Mouse (Mus musculus): ENCODE measurements around the gene 5730409E04Rik. TPM values are rescaled to one million over a fixed set of nuclear protein-coding genes. Genes with fewer than 3 reads are reported as not detected.

The 5730409E04Rik gene
- 10 to 100 TPM; 74.8 to 76.0 TPM for total RNA-seq (2021)

DNA sequence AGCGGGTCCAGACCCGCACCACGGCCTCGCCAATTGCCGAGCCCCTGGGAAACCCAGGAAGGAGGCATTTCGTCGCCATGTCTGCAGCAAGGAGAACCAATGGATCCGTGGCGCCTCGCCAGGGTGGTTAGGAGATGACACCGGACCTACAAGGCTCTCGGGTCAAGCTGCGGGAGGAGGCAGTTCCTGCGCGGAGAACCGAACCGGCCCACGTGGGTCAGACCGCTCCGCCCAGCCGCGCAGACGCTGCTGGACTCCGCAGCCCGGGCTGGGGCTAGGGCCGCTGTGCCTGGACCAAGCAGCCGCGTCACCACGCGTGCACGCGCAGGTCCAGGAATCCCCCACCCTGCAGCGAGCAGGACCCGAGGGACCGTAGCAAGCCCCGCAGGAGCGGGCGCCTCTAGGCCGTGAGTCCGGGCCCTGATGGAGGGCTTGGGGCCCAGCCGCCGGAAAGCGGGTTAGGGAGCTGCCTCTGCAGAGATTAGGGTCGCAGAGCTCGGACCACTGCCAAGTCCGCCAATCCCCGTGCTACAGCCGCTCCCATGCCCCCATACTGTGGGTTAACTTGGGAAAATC, at the start of gene 5730409E04Rik:
5730409E04Rik (plus strand) TSS at position 213 of the 576 bp plus-strand sequence.
- DNase-seq (ENCODE audit: low spot score in 2 of 2), result peak; percentile 84 to 85
- intact Hi-C loops (cut with DNase I), result no loop called here

DNA sequence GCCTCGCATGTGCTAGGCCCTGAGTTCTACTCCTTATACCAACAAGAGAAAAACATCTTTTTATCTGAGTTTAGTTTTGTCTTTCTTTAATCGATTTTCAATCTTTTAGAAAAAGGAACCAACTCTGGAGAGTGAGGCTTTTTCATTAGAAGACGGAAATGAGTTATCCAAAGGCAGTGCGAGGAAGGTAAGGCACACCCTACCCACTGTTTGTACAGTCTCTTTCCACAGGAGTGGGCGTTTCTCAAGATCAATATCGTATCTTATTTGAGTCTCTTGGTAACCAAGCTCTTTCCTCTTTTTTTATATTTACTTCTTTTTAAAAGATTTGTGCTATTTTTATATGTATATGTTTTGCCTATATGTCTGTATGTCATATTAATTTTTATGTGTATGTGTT, 45.8 kb upstream of the 5730409E04Rik start:
- no peak for DNase-seq (ENCODE audit: low spot score in 2 of 2)
- intact Hi-C loops (cut with DNase I), result no loop called here

DNA sequence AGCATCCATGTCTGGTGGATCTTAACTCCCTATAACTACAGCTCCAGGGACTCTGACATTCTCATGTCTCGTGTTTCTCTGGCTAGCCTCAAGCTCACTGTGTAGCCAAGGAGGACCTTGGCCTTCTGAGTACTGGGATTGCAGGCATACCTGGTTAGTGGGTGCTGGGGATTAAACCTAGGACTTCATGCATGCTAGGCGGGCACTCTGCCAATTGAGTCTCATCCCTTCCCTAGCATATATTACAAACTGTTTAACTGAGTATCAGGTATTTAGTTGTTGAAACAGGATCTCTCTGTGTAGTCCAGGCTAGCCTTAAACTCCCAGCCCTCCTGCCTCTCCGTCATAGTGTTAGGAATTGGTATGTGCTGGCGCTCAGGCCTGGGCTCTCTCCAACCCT, 42.4 kb upstream of the 5730409E04Rik start:
- intact Hi-C loops (cut with DNase I), result no loop called here
- DNase-seq (ENCODE audit: low spot score in 2 of 2), result no peak

DNA sequence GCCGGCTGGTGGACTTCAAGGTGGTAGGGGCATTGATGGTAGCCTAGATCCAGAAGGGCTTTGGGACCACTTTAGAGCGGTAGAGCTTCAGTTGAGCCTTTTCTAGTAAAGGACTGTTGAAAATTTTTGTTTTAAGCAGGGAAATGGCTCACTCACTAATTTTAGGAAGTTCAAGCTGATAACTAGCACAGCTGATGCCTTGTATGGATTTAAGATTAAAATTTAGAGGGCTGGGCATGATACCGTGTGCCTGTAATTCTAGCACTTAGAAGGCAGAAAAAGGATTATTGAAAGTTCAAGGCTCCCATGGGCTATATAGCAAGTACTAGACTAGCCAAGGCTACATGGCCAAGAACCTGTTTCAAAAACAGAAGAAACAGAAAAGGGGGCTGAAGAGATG, 39.8 kb upstream of the 5730409E04Rik start:
- no peak for DNase-seq (ENCODE audit: low spot score in 2 of 2)
- intact Hi-C loops (cut with DNase I), result no loop called here

DNA sequence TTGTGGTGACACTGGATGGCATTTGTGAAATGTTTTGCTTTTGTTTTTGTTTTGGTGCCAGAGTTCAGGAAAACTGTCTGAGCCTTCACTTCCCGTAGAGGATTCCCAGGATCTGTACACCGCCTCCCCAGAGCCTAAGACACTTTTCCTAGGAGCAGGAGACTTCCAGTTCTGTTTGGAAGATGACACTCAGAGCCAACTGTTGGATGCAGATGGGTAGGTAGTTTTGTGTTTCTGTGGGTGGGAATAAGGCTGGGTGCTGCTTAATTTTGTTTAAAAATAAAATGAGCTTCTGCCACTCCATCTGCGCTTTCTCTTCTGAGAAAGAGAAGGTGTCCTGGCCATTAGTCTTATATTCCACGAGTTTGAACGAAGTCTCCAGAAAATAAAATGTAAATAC, 33.3 kb upstream of the 5730409E04Rik start:
- intact Hi-C loops (cut with DNase I), result no loop called here
- peak; percentile 52 to 80 for DNase-seq (ENCODE audit: low spot score in 2 of 2)

DNA sequence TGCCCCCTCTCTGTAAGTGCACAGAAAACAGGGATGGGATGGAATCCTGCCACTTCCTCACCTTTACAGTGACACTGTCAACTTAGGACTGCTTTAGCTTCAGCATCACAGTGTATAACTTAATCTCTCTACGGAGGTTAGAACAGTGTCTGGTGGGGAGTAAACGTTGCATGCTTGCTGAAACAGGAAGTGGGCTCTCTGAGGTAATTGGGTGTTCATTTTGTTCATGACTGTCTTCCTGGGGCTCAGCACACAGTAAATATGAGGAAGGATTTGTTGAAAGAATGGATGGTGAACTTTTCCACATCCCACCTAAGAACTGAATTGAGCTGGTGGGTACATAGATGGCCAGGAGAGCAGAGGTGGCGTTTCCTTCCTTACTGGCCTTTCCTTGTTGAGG, 31.7 kb upstream of the 5730409E04Rik start:
- no peak for DNase-seq (ENCODE audit: low spot score in 2 of 2)
- intact Hi-C loops (cut with DNase I), result no loop called here

DNA sequence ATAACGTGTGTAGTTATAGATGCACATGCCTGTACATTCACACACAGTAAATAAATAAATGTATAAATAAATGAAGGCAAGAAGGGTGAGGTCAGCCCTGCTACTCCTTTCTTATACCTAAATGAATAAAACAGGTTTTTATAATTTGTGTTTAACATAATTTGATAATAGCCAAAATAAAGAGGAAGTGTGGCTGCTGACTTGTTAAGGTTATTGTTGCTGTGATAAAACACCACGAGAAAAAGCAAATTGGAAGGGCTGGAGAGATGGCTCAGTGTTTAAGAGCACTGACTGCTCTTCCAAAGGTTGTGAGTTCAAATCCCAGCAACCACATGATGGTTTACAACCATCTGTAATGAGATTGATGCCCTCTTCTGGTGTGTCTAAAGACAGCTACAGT, 30.5 kb upstream of the 5730409E04Rik start:
- intact Hi-C loops (cut with DNase I), result no loop called here
- DNase-seq (ENCODE audit: low spot score in 2 of 2), result no peak

DNA sequence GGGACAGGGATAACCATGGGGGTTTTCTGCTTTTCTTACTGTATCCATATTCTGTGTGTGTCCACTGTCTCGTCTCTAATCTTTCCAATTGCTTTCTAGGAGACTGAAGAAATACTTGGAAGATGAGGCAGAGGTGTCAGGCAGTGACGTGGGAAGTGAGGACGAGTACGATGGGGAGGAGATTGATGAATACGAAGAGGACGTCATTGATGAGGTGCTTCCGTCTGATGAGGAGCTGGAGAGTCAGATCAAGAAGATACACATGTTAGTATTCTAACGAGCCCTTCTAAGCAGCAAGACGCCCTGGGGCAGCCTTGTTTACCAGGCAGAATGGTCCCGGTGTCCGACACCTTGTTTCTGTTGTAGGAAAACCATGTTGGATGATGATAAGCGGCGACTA, 23.9 kb upstream of the 5730409E04Rik start:
- no peak for DNase-seq (ENCODE audit: low spot score in 2 of 2)
- intact Hi-C loops (cut with DNase I), result no loop called here

DNA sequence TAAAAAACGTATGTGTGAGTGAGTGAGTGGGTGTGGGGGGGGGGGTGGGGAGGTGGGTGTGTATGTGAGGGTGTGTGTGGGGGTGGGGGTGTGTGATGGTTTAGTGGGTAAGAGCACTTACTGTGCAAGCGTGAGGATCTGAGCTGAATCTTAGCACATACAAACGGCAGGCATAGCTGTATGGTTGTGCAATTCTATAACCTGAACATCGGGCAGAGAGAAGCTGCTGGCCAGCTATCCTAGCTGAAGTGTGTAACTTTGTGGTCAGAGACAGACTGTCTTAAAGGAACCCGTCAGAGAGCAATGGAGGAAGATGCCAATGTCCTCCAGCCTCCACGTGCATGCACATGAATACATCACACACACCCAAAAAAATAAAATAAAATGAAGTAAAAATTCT, 17.6 kb upstream of the 5730409E04Rik start:
- intact Hi-C loops (cut with DNase I), result no loop called here
- DNase-seq (ENCODE audit: low spot score in 2 of 2), result no peak

DNA sequence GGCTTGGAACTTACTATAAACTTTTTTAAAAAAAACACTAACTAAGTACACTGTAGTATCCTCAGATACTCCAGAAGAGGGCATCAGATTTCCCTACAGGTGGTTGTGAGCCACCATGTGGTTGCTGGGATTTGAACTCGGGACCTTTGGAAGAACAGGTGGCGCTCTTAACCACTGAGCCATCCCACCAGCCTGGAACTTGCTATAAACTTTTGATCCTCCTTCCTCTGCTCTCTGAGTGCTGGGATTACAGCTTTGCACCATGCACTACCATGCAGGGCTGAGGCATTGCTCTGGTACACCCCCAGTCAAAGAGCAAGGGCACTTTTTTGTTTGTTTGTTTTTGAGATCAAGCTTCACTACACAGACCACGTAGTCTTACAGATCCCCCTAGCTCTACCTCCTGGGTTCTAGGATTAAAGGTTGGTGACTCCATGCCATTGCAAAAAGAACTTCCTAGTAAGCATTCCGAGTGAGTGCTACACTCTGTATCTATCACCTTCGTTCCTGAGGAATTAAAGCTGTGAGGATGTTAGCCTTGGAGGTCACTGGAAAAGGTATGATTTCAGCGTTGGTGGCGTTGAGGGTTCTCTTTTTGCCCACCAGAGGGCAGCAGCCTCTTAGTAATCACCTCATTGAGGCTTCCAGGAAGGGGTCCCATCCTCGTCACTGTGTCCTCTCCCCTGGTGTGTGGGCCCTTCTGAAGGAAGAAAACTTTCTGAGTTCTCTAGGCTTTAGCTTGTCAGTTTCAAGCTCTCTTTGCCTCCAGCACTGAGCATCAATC, 9.5 kb upstream of the 5730409E04Rik start:
- peak; percentile 45 to 47 for DNase-seq (ENCODE audit: low spot score in 2 of 2)
- intact Hi-C loops (cut with DNase I), result loop anchor here (1.0 to 2.0 kb wide), 2 partner anchors 141 to 241 kb away; no protein-coding TSS in a partner anchor

DNA sequence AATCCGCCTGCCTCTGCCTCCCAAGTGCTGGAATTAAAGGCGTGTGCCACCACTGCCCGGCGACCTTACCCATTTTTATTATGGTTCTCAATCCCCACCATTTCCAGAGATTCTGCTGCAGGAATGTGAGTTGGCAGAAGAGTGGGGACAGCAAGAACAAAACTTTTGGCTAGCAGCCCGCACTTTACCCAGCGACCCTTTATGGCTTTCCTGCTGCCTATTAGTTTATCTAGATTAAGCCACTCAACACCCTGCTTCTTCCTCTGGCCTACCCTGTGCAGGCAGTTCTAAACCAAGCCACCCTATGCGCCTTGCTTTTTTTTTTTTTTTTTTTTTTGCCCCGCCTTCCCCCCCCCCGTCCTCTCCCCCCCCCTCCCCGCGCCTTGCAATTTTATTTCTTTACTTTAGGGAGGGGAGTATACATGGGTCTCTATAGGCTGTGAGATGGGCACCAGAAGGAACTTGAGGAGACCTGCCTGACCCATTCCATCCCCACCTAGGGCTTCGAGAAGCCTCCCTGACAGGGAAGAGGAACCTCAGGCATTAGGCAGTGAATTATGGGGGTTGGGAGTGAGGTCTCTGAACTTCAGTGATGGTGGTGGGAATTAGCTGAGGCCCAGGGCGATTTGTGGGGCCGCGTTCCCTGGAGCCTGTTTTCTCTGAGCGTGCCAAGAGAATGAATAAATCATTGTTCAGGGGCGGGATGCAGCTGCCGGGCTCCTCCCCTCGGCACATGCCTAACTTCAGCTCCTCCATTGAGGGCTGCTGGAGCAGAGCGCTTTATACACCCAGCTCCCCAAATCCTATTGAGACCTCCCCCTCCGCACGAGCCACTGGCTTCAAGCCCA, 7.8 kb upstream of the 5730409E04Rik start:
- DNase-seq (ENCODE audit: low spot score in 2 of 2), result peak; percentile 12 to 13
- intact Hi-C loops (cut with DNase I), result loop anchor here (2.0 kb wide), 1 partner anchor 239 kb away; no protein-coding TSS in a partner anchor

DNA sequence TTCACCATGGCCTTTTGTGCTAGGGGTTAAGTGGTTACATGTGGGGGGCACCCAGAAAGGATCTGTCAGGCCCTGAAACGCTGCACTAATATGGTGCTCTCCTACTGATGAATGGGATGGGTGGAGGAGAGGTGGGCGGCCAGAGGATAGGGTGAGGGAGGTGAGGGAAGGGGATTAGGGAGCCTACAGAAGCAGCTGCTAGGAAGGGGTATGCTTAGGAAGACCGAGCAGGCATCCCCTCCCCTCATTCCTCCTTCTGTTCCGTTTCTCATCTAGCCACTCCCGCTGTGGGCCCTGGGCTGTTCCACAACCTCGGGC, 7.2 kb upstream of the 5730409E04Rik start:
- intact Hi-C loops (cut with DNase I), result no loop called here
- no peak for DNase-seq (ENCODE audit: low spot score in 2 of 2)

DNA sequence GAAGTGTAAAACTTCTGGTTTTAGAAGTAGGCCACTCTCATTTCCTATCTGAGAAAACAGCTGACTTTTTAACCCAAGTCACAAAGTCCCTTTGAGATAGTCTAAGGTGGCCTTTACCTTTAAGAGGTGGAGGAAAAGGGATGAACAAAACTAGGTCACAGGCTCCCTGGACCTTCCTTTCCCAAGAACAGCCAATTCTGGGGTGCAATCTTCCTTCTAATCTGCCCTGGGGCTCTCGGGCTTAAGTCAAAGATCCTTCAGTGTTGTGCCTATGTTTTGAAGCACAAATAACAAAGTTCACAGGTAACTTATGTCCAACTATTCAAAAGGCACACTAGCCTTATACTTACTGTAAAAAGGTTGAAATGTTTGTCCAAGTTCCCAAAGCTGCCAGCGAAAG, 5.5 kb upstream of the 5730409E04Rik start:
- intact Hi-C loops (cut with DNase I), result no loop called here
- no peak for DNase-seq (ENCODE audit: low spot score in 2 of 2)

DNA sequence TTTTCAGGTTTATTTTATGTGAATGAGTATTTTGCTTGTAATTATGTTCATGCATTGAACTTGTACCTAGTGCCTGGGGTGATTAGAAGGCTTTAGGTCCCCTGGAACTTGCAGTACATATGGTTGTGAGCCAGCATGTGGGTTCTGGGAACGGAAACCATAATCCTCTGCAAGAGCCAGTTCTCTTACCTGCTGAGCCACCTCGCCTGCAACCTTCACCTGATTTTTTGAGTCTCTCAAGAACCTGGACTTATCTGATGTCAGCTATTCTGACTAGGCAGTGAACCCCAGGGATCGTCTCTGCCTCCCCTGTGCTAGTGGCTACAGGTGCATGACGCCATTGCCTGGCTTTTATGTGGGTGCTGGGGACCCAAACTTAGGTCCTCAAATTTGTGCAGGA, 3.9 kb upstream of the 5730409E04Rik start:
- intact Hi-C loops (cut with DNase I), result no loop called here
- DNase-seq (ENCODE audit: low spot score in 2 of 2), result no peak

DNA sequence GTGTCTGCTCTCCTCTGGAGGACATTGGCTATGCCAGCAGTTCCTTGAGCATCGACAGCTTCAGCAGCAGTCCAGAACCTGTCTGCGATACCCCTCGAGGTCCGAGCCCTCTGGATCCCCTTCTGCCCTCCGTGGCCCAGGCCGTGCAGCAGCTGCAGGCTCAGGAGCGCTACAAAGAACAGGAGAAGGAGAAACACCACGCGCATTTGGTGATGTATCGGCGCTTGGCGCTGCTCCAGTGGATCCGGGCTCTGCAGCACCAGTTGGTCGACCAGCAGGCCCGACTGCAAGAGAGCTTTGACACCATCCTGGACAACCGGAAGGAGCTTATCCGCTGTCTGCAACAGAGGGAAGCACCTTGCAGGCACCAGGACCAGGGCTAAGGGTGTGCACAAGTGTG, 2.4 kb downstream of the 5730409E04Rik start:
- DNase-seq (ENCODE audit: low spot score in 2 of 2), result no peak
- intact Hi-C loops (cut with DNase I), result no loop called here

DNA sequence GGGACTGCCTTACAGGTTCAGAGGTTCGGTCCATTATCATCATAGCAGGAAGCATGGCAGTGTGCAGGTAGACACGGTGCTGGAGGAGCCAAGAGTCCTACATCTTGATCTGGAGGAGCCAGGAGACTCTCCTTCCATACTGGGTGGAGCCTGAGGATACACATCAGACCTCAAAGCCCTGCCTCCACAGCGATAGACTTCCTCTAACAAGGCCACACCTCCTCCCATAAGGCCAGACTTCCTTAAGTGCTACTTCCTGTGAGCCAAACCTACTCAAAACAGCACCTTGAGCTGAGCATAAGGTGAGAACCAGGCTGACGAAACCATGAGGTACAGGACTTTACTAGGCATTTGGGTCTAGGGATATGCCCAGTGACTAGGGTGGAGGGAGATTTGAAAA, 6.7 kb downstream of the 5730409E04Rik start:
- no peak for DNase-seq (ENCODE audit: low spot score in 2 of 2)
- intact Hi-C loops (cut with DNase I), result no loop called here

DNA sequence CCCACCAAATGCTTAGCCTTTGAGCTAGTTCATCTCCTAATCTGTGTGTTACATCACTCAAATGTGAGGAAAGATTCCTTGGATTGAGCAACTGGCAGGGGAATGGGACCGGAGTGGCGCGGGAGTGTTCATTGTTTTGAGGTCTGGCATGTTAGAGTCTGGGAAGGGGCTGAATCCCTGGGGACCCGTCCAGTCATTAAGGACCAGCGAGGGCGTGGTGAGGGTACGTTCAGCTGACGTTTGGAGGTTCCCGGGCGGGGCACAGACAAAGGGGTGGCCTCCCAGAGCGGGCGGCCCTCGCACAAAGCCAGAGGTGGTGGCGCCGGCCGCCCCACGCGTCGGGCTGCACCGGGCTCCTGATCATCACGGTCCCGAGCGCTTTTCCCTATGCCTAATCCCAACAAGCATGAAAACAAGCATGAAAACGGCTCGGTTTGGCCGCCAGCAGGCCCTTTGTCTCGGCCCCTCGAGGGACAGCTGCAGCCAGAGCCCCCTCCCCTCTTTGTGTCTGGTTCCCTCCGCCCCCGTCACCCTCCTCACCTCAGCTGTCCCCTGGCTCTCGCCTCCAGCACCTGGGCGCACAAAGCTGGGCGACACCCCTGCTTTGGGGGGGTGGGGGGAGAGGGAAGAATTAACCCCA, 10.2 kb downstream of the 5730409E04Rik start:
- intact Hi-C loops (cut with DNase I), result no loop called here
- DNase-seq (ENCODE audit: low spot score in 2 of 2), result no peak

DNA sequence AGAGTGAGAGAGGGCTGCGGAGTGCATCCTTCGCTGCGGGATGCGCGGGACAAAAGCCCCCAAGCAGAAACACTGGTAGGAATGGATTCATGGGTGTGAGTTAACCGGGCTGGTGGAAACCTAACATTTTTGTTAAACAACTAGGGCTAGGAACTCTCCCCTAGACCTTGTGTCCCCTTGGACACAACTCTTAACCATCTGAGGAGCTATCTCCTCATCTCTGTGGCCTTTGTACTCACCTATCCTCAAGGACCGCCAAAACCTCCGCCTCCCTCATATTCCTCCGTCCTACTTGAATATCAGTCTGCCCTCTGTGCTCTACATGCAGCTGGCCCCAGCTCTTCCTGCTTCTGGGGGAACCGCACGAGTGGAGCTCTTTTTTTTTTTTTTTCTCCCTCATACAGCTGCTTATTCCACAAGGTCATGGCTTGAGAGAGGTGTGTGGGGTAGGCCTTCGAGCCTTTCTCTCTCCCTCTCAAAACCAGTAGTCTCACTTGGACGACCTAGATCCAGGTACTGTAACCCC, 10.8 kb downstream of the 5730409E04Rik start:
- intact Hi-C loops (cut with DNase I), result no loop called here
- no peak for DNase-seq (ENCODE audit: low spot score in 2 of 2)

DNA sequence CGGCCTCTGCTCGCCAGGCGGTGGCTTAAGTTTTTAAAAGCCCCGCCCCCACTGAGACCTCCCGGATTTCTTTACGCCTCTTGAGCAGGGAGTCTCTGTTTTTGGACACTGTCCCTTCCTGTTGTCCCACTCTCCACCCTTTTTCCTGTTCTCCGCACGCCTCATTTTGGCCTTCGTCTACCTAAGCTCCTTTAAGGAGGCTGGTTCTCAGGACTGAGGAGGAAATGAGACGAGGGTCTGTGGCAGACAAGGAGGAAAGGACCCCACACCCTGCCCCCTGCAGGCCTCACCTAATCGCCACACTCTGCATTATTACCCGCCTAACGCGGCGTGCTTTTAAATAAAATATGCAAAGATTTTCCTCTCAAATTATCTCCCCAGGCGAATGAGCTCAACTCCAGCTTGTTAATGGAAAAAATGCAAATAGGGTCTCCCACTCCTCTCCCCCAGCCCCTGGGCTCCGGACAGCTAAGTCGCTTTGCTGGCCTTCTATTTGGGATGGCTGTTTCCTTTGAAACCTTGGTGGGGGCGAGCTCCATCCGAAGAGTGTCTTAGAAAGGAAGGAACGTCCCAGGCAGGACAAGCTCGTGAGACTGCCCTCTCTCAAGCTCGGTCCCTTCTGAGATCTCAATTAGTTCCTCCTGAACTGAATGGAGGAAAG, 17.5 kb downstream of the 5730409E04Rik start:
- no peak for DNase-seq (ENCODE audit: low spot score in 2 of 2)
- intact Hi-C loops (cut with DNase I), result no loop called here
